Mouse (Mus musculus) hindbrain, embryonic 16.5 days (tissue): ENCODE measurements around the gene Insm1. TPM values are rescaled to one million over a fixed set of nuclear protein-coding genes. Genes with fewer than 3 reads are reported as not detected.

Source experiments
- ATAC-seq: fragments of 200-750 bp; cut with Nextera tagmentation; 2 replicates; pipeline ENCODE4 v1.8.0; 2017; ENCODE audit warnings: moderate TSS enrichment, moderate library complexity
- H3K27ac ChIP-seq: fragments of 300-500 bp; sonication (generic); 2 replicates; pipeline ENCODE4 v1.5.1; 2014; ENCODE audit warnings: low read depth, mild to moderate bottlenecking, control low read depth, low read length, moderate library complexity
- H3K27me3 ChIP-seq: fragments of 300-500 bp; sonication (generic); replicated peaks from 2 replicates; pipeline ENCODE4 v1.6.1; 2014; ENCODE audit warnings: low read length; ENCODE audit not compliant: control insufficient read depth, insufficient read depth
- H3K36me3 ChIP-seq: fragments of 300-500 bp; sonication (generic); 2 replicates; pipeline ENCODE4 v1.6.1; 2014; ENCODE audit warnings: mild to moderate bottlenecking, low read length, moderate library complexity, mixed read lengths; ENCODE audit not compliant: control insufficient read depth, insufficient read depth
- H3K4me1 ChIP-seq: fragments of 300-500 bp; sonication (generic); 2 replicates; pipeline ENCODE4 v1.6.1; 2014; ENCODE audit warnings: low read depth, low read length; ENCODE audit not compliant: control insufficient read depth, insufficient read depth
- H3K4me2 ChIP-seq: fragments of 300-500 bp; sonication (generic); 2 replicates; pipeline ENCODE4 v1.6.1; 2014; ENCODE audit warnings: mild to moderate bottlenecking, low read length, control low read depth, moderate library complexity
- H3K4me3 ChIP-seq: fragments of 300-500 bp; sonication (generic); 2 replicates; pipeline ENCODE4 v1.5.1; 2014; ENCODE audit warnings: mild to moderate bottlenecking, low read length, control low read depth, moderate library complexity
- H3K9ac ChIP-seq: fragments of 300-500 bp; sonication (generic); 2 replicates; pipeline ENCODE4 v1.6.1; 2014; ENCODE audit warnings: low read depth, mild to moderate bottlenecking, control low read depth, low read length, moderate library complexity
- H3K9me3 ChIP-seq: fragments of 300-500 bp; sonication (generic); 2 replicates; pipeline ENCODE4 v1.6.1; 2014; ENCODE audit warnings: mild to moderate bottlenecking, low read length, moderate library complexity; ENCODE audit not compliant: control insufficient read depth
- WGBS: fragments of 180-500 bp; shearing (Covaris S2); extraction: QIAGEN DNeasy Blood & Tissue Kit; methylation state at CpG from one replicate; pipeline ENCODE4 v1.1.7; 2014; 5-methylcytosine and 5-hydroxymethylcytosine counted together
- polyA plus RNA-seq: library from polyadenylated mRNA; unstranded; fragments of >200 nt; fragmentation: Nextera tagmentation; extraction: Ambion mirVana; gene quantifications from 2 replicates; pipeline ENCODE4 v1.2.1, GENCODE M21; 2015

The Insm1 gene
- polyA plus RNA-seq = 1.9 and 2.3 TPM in 2 replicates

- under 1% methylated on average over 59 of the region's 86 CpGs for WGBS
- peak within 1 kb of the TSS; percentile 91 for H3K27ac ChIP-seq
- no peaks in the 10 kb centered on the region for H3K36me3 ChIP-seq
- H3K9ac ChIP-seq = peak within 1 kb of the TSS; percentile 85
- ATAC-seq = peak; percentile 67
- peaks cover 39% of the 10 kb centered on the region for H3K4me1 ChIP-seq
- peak within 1 kb of the TSS; percentile 75 for H3K4me3 ChIP-seq
- peaks cover 21% of the 10 kb centered on the region for H3K27me3 ChIP-seq
- H3K4me2 ChIP-seq = peak within 1 kb of the TSS; percentile 68
- H3K9me3 ChIP-seq = no peaks in the 10 kb centered on the region
Observed at GRCm38 (mm10) chr2:146221076-146221928, at the start of gene Insm1. TSS of gene Insm1 (plus strand) at chr2:146221921.

- Histone ChIP-seq H3K36me3 (no peaks in the 10 kb centered on the region), H3K4me2 (no peak overlapping the region), H3K4me1 (peaks cover 3% of the 10 kb centered on the region; the same call in 1 of the 2 replicates), H3K27ac (no peak overlapping the region), H3K9ac (no peak overlapping the region), H3K27me3 (no peaks in the 10 kb centered on the region), H3K4me3 (no peak overlapping the region), H3K9me3 (no peaks in the 10 kb centered on the region)
- peak; percentile 51; the same call in 1 of the 2 replicates for ATAC-seq
- WGBS = 38% methylated on average over 4 of the region's 4 CpGs
Observed at GRCm38 (mm10) chr2:146172106-146172505, 49.6 kb upstream of the Insm1 start.

DNA sequence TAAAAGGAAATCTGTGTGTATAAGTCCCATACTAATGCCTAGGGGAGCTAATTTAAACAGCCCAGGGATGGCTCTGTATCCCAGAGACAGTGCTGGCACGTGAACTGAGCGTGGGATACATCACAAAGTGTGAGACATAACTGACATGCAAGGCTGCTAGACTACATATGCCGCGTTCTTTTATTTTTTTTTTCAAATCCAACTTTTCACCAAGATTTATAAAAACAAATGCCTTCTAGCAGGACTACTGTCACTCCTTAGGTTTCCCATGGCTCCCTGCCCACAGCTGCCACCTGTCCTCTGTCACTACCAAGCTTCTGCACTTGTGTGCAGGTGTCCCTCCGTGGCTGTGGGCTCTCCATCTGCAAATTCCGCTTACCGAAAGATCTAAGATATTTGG, 47.5 kb upstream of the Insm1 start:
- H3K27me3 ChIP-seq = no peaks in the 10 kb centered on the region
- no peak overlapping the region for H3K9ac ChIP-seq
- H3K4me3 ChIP-seq = no peak overlapping the region
- H3K36me3 ChIP-seq = no peaks in the 10 kb centered on the region
- 70% methylated on average over 7 of the region's 7 CpGs for WGBS
- H3K4me1 ChIP-seq = no peaks in the 10 kb centered on the region
- H3K9me3 ChIP-seq = no peaks in the 10 kb centered on the region
- H3K4me2 ChIP-seq = no peak overlapping the region
- ATAC-seq = no peak
- no peak overlapping the region for H3K27ac ChIP-seq

DNA sequence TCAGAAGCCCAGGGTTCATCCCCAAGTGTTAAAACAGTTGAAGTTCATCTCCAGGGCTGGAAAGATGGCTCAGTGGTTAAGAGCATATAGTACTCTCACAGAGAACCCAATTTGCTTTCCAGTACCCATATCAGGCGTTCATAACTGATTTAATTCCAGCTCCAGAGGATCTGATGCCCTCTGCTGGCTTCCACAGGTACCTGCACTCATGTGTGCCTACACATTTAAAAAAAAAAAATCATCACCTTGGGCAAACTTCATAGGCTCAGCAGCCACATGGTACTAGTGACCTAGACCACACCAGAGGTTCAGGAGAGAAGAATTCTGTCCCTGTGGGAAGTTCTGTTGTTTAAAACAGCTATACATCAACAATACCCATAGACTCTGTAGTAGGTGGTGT, 43.0 kb upstream of the Insm1 start:
- Histone ChIP-seq H3K27ac (no peak overlapping the region), H3K4me1 (peaks cover 2% of the 10 kb centered on the region; the same call in 1 of the 2 replicates), H3K27me3 (no peaks in the 10 kb centered on the region), H3K4me2 (no peak overlapping the region), H3K9ac (no peak overlapping the region), H3K36me3 (no peaks in the 10 kb centered on the region), H3K9me3 (no peaks in the 10 kb centered on the region), H3K4me3 (no peak overlapping the region)
- ATAC-seq = no peak
- WGBS = 62% methylated on average over 1 of the region's 1 CpGs

DNA sequence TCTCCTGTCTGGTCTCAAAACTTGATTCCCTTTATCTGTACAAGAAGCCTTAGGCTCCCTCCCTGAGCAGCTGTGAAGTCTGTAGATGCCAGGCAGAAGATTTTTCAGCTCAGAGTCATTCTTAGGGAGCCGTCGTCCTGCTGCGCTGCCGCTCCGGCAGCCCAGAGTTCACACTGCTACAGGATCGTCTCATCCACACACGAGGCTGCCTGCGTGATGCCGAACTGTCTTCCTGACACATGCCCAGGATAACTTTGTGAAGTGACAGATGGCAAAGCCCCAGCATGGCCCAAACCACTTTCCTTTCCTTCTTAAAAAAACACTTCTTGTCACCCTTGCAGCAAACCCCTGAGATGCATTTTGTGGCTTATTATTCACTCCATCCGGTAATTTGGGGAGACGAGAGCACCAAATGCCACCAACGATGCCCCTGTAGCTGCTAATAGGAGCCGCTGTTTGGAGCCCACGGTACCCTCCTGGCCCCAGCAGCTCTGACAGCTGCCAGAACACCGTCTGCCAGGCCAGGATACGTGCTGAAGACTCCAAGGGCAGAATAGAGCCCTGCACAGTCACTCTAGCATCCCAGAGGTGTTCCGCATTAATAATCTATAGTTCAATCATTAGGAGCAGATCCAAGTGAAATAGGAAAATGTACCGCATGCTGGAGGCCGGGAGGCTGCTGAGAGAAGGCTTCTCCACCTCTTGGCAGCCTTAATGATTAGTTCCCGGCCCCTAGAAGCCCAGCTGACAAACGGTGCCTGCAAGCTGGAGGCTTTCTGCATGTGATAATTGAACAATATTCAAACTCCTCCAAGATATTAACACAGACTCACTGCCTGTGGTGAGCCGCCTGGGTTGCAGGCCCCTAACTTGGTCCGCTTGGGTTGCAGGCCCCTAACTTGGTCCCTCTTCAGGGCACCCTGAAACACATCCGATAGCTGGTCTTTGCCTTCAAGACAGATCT, 37.6 kb upstream of the Insm1 start:
- Histone ChIP-seq H3K27me3 (no peaks in the 10 kb centered on the region), H3K27ac (no peak overlapping the region; the same call in 1 of the 2 replicates), H3K9me3 (no peaks in the 10 kb centered on the region), H3K36me3 (no peaks in the 10 kb centered on the region), H3K4me2 (no peak overlapping the region), H3K9ac (no peak overlapping the region), H3K4me3 (no peak overlapping the region), H3K4me1 (peaks cover 10% of the 10 kb centered on the region)
- peak; percentile 85 for ATAC-seq
- WGBS = 49% methylated on average over 24 of the region's 24 CpGs

GRCm38 (mm10) chr2:146196126-146196525, 25.6 kb upstream of the Insm1 start:
- 83% methylated on average over 11 of the region's 11 CpGs for WGBS
- Histone ChIP-seq H3K9me3 (no peaks in the 10 kb centered on the region), H3K4me3 (no peak overlapping the region), H3K4me2 (no peak overlapping the region), H3K27ac (no peak overlapping the region), H3K4me1 (no peaks in the 10 kb centered on the region), H3K9ac (no peak overlapping the region), H3K36me3 (no peaks in the 10 kb centered on the region), H3K27me3 (no peaks in the 10 kb centered on the region)
- no peak for ATAC-seq

GRCm38 (mm10) chr2:146197947-146198346, 23.8 kb upstream of the Insm1 start:
- Histone ChIP-seq H3K4me3 (no peak overlapping the region), H3K4me2 (no peak overlapping the region), H3K27ac (no peak overlapping the region), H3K4me1 (no peaks in the 10 kb centered on the region), H3K9ac (no peak overlapping the region), H3K27me3 (no peaks in the 10 kb centered on the region), H3K36me3 (no peaks in the 10 kb centered on the region), H3K9me3 (no peaks in the 10 kb centered on the region)
- no peak for ATAC-seq
- 88% methylated on average over 7 of the region's 7 CpGs for WGBS

- Histone ChIP-seq H3K27ac (no peak overlapping the region), H3K4me1 (peaks cover 3% of the 10 kb centered on the region), H3K9ac (no peak overlapping the region), H3K27me3 (peaks cover under 1% of the 10 kb centered on the region), H3K4me3 (no peak overlapping the region), H3K9me3 (no peaks in the 10 kb centered on the region), H3K4me2 (no peak overlapping the region), H3K36me3 (no peaks in the 10 kb centered on the region)
- WGBS = 36% methylated on average over 4 of the region's 4 CpGs
- no peak for ATAC-seq
Observed at GRCm38 (mm10) chr2:146210968-146211367, 10.8 kb upstream of the Insm1 start.

- peak; percentile 50; the same call in 1 of the 2 replicates for ATAC-seq
- Histone ChIP-seq H3K4me1 (peaks cover 22% of the 10 kb centered on the region), H3K9me3 (no peaks in the 10 kb centered on the region), H3K9ac (no peak overlapping the region), H3K4me3 (no peak overlapping the region), H3K27me3 (peaks cover 14% of the 10 kb centered on the region), H3K27ac (no peak overlapping the region), H3K4me2 (no peak overlapping the region), H3K36me3 (no peaks in the 10 kb centered on the region)
- 2% methylated on average over 9 of the region's 9 CpGs for WGBS
Observed at GRCm38 (mm10) chr2:146214715-146215114, 7.0 kb upstream of the Insm1 start.
